Mouse (Mus musculus) limb, embryonic 11.5 days (tissue): ENCODE measurements around the gene Gja5. TPM values are rescaled to one million over a fixed set of nuclear protein-coding genes. Genes with fewer than 3 reads are reported as not detected.
A peak's percentile ranks its signal among the peaks of the same experiment; 100 is the strongest.
"Not testable (repeated sequence)": the region's sequence is repeated elsewhere in the genome, so short reads cannot be mapped to it uniquely, and the experiment has no call there.

Source experiments
- ATAC-seq: fragments of 200-750 bp; cut with Nextera tagmentation; 2 replicates; pipeline ENCODE4 v1.8.0; 2017; ENCODE audit warnings: low read depth; ENCODE audit not compliant: insufficient number of reproducible peaks, low FRiP score, low TSS enrichment
- DNase-seq: peaks from one replicate; pipeline ENCODE4 v3.0.0-alpha.2; 2015; ENCODE audit warnings: low spot score
- H3K27ac ChIP-seq: fragments of 300-500 bp; sonication (generic); replicated peaks from 2 replicates; pipeline ENCODE4 v1.5.1; 2014; ENCODE audit warnings: low read depth, mild to moderate bottlenecking, low read length
- H3K27me3 ChIP-seq: fragments of 300-500 bp; sonication (generic); 2 replicates; pipeline ENCODE4 v1.6.1; 2014; ENCODE audit warnings: mild to moderate bottlenecking, low read length, mixed read lengths; ENCODE audit not compliant: control insufficient read depth, insufficient read depth
- H3K36me3 ChIP-seq: fragments of 300-500 bp; sonication (generic); 2 replicates; pipeline ENCODE4 v1.6.1; 2014; ENCODE audit warnings: mild to moderate bottlenecking, low read length, moderate library complexity, mixed read lengths; ENCODE audit not compliant: control insufficient read depth, insufficient read depth
- H3K4me1 ChIP-seq: fragments of 300-500 bp; sonication (generic); 2 replicates; pipeline ENCODE4 v1.6.1; 2014; ENCODE audit warnings: low read length, mixed read lengths; ENCODE audit not compliant: control insufficient read depth, insufficient read depth
- H3K4me2 ChIP-seq: fragments of 300-500 bp; sonication (generic); 2 replicates; pipeline ENCODE4 v1.6.1; 2014; ENCODE audit warnings: low read depth, mild to moderate bottlenecking, moderate library complexity; ENCODE audit not compliant: severe bottlenecking
- H3K4me3 ChIP-seq: fragments of 300-500 bp; sonication (generic); 2 replicates; pipeline ENCODE4 v1.5.1; 2014; ENCODE audit warnings: low read depth, low read length
- H3K9ac ChIP-seq: fragments of 300-500 bp; sonication (generic); 2 replicates; pipeline ENCODE4 v1.6.1; 2014; ENCODE audit warnings: mild to moderate bottlenecking, low read length
- H3K9me3 ChIP-seq: fragments of 300-500 bp; sonication (generic); 2 replicates; pipeline ENCODE4 v1.6.1; 2016; ENCODE audit warnings: low read length; ENCODE audit not compliant: control insufficient read depth
- WGBS: fragments of 180-500 bp; shearing (Covaris S2); extraction: QIAGEN DNeasy Blood & Tissue Kit; methylation state at CpG from one replicate; pipeline ENCODE4 v1.1.7; 2014; 5-methylcytosine and 5-hydroxymethylcytosine counted together
- polyA plus RNA-seq: library from polyadenylated mRNA; unstranded; fragments of >200 nt; fragmentation: Nextera tagmentation; extraction: Ambion mirVana; gene quantifications from 2 replicates; pipeline ENCODE4 v1.2.1, GENCODE M21; 2014

The Gja5 gene
- polyA plus RNA-seq, 1 experiment from 2014 or later, result 3.7 TPM

DNA sequence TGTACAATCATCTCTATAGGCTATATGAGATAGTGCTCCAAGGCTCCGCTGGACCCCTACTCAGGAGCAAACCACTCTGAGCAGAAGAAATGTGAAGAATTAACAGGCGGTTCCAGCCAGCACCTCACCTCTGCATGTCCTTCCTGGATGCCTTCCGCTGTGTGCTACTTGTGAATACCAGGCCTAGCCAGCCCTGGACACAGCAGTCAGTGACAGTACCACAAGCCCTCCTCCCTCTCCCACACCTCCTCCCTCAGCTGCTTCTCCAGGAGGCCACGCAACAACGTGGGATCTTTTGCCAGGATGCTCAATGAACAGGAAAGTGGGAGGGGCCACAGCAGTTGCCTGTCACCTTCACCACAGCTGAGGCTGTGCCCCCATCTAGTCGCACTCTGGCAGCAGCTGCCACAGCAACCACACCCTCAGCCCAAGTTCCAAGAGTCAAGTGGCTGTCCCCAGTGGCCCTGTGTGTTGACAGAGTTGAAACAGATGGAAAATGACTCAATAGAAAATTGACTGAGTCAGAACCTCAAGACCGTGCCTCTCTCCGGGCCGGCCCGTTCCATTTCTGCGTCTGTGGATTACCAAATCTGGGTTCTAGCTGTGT lies 171.4 kb downstream of the Gja5 start:
- ATAC-seq, H3K9me3 ChIP-seq, H3K4me1 ChIP-seq, H3K27me3 ChIP-seq, H3K36me3 ChIP-seq, H3K9ac ChIP-seq, H3K27ac ChIP-seq, H3K4me2 ChIP-seq, H3K4me3 ChIP-seq, DNase-seq: not testable (repeated sequence)
- WGBS, result 14% methylated on average over 2 of the region's 11 CpGs

DNA sequence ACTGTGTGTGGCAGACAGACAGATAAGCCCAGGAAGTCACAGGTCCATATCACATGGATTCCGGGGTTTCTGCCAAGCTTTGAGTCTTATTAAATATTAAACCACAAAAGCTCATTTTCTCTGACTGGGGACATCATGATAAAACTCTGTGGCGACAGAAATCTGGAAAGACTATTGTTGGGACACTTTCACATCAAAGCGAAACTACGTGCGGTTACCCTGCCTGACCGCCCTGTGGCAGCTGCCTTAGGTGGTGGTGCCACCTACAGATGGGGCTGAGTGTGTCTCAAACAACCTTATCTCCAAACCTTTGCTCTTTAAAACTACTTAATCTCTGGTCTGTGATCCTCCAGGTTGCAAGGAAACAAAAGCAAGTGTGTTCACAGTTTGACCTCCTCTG lies 171.9 kb downstream of the Gja5 start:
- H3K9me3 ChIP-seq, result no peaks in the 10 kb centered on the region
- no peaks in the 10 kb centered on the region for H3K4me1 ChIP-seq
- H3K4me3 ChIP-seq, result no peak overlapping the region
- H3K27me3 ChIP-seq, result no peaks in the 10 kb centered on the region
- ATAC-seq, result no peak
- no peaks in the 10 kb centered on the region for H3K36me3 ChIP-seq
- H3K27ac ChIP-seq, result no peak overlapping the region
- no peak overlapping the region for H3K9ac ChIP-seq
- WGBS, result 67% methylated on average over 6 of the region's 6 CpGs
- no peak overlapping the region for H3K4me2 ChIP-seq
- DNase-seq, result no peak

- H3K9me3 ChIP-seq, result no peaks in the 10 kb centered on the region
Measured at GRCm38 (mm10) chr3:97078436-97078835, 173.9 kb downstream of the Gja5 start.

DNA sequence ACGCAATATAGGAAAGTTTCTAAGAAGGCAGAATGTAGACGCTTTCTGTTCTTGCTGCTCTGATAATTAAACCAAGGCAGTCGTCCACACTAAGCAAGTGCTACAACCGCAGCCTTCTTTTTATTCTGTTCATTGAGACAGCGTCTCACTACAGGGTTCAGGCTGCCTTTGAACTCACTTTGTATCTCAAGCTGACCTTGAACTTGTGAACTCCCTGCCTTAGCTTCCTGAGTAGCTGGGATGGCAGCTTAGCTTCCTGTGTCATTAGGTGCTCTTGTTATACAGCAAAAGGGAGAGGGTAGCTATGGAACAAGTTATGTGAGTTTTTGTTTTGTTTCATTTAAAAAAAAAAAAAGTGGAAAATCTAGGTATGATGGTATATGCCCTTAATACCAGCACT lies 177.7 kb downstream of the Gja5 start:
- DNase-seq (no peak), ATAC-seq (no peak)
- H3K9me3 ChIP-seq, result no peaks in the 10 kb centered on the region; the same call in 1 of the 2 replicates
- no peak overlapping the region for H3K4me3 ChIP-seq
- no peak overlapping the region for H3K4me2 ChIP-seq
- H3K4me1 ChIP-seq, result no peaks in the 10 kb centered on the region
- WGBS, result 86% methylated on average over 5 of the region's 5 CpGs
- no peaks in the 10 kb centered on the region for H3K36me3 ChIP-seq
- no peak overlapping the region for H3K9ac ChIP-seq
- no peak overlapping the region for H3K27ac ChIP-seq
- H3K27me3 ChIP-seq, result no peaks in the 10 kb centered on the region

More at GRCm38 (mm10) chr3:97078436-97078835, 173.9 kb downstream of the Gja5 start:
- Histone ChIP-seq H3K4me1 (no peaks in the 10 kb centered on the region), H3K27me3 (no peaks in the 10 kb centered on the region), H3K4me3 (no peak overlapping the region), H3K9ac (no peak overlapping the region), H3K4me2 (no peak overlapping the region), H3K27ac (no peak overlapping the region), H3K36me3 (no peaks in the 10 kb centered on the region)
- no peak for DNase-seq
- no peak for ATAC-seq
- WGBS, result 38% methylated on average over 4 of the region's 4 CpGs

GRCm38 (mm10) chr3:97087326-97087725 lies 182.8 kb downstream of the Gja5 start:
- Histone ChIP-seq H3K9ac (no peak overlapping the region), H3K4me1 (no peaks in the 10 kb centered on the region), H3K27ac (no peak overlapping the region), H3K36me3 (no peaks in the 10 kb centered on the region), H3K9me3 (no peaks in the 10 kb centered on the region; the same call in 1 of the 2 replicates), H3K4me3 (no peak overlapping the region), H3K4me2 (no peak overlapping the region), H3K27me3 (no peaks in the 10 kb centered on the region)
- DNase-seq (peak; percentile 55), ATAC-seq (no peak)
- 76% methylated on average over 4 of the region's 4 CpGs for WGBS

GRCm38 (mm10) chr3:97088291-97088690 lies 183.8 kb downstream of the Gja5 start:
- not testable (repeated sequence) for ATAC-seq, H3K9ac ChIP-seq, H3K27ac ChIP-seq, H3K4me1 ChIP-seq, H3K4me2 ChIP-seq, H3K4me3 ChIP-seq, H3K36me3 ChIP-seq, H3K9me3 ChIP-seq, H3K27me3 ChIP-seq, DNase-seq
- WGBS, result 90% methylated on average over 4 of the region's 4 CpGs

DNA sequence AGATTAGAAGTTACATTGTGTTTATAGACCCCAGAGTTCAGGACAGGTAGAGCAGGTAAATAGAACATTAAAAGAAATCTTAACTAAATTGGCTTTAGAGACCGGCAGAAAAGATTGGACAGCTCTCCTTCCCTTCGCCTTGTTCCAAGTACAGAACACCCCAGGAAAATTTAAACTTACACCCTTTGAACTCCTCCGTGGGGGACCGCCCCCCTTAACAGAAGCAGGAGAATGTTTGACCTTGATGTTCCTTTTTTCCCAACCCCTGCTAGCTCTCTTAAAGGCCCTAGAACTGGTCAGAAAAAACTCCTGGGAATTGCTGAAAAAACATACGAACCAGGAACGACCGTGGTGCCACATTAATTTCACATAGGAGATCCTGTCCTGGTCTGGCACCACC lies 187.5 kb downstream of the Gja5 start:
- not testable (repeated sequence) for H3K27me3 ChIP-seq, H3K4me3 ChIP-seq, ATAC-seq, H3K27ac ChIP-seq, H3K36me3 ChIP-seq, H3K9ac ChIP-seq, H3K9me3 ChIP-seq, H3K4me2 ChIP-seq, H3K4me1 ChIP-seq, DNase-seq
- WGBS, result 84% methylated on average over 7 of the region's 7 CpGs

DNA sequence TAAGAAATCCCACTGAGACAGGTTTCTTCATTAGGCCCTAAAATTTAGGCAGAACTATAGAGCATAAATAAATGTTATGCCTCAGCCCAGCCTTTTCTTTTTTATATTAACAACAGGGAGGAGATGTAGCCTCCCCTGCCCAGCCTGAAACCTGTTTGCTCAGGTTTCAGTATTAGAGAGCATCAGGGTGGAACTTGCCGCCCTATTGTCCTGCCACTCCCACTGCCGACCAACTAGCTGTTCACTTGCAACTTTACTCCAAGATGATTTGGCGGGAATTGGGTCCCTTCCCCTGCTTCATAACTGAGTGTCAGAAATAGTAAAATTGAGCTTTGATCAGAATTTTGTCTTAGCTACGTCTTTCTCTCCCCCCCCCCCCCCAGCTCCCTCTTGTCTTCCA lies 192.2 kb downstream of the Gja5 start:
- 80% methylated on average over 4 of the region's 4 CpGs for WGBS

More for the DNA sequence above, 192.2 kb downstream of the Gja5 start:
- not testable (repeated sequence) for DNase-seq, H3K27me3 ChIP-seq, H3K4me2 ChIP-seq, H3K36me3 ChIP-seq, H3K9ac ChIP-seq, H3K4me3 ChIP-seq, ATAC-seq, H3K27ac ChIP-seq, H3K4me1 ChIP-seq, H3K9me3 ChIP-seq
